Mouse (Mus musculus) retina, postnatal 1 day (tissue): ENCODE results near the gene Stat6.
"Not testable (repeated sequence)": the region's sequence is repeated elsewhere in the genome, so short reads cannot be mapped to it uniquely, and the experiment has no call there.

ENCODE experiments used
- DNase-seq: peaks from one replicate; pipeline ENCODE4 v3.0.0-alpha.2; 2012

Gene Stat6

GRCm38 (mm10) chr10:127652906-127653638 lies 10.3 kb downstream of the Stat6 start:
- DNase-seq = peak; percentile 36

- DNase-seq = no peak
These were observed 12.3 kb downstream of the Stat6 start for GRCm38 (mm10) chr10:127654970-127655579.

GRCm38 (mm10) chr10:127657617-127658016 lies 14.8 kb downstream of the Stat6 start:
- DNase-seq = not testable (repeated sequence)

- DNase-seq = no peak
These were observed 15.3 kb downstream of the Stat6 start for GRCm38 (mm10) chr10:127658076-127658475.

- no peak for DNase-seq
These were observed 16.8 kb downstream of the Stat6 start for GRCm38 (mm10) chr10:127659551-127659950.

- DNase-seq = no peak
These were observed 18.6 kb downstream of the Stat6 start for GRCm38 (mm10) chr10:127661291-127661914.

GRCm38 (mm10) chr10:127661915-127662663 lies 19.3 kb downstream of the Stat6 start:
- DNase-seq = no peak

- DNase-seq = peak; percentile 70
These were observed 20.0 kb downstream of the Stat6 start for GRCm38 (mm10) chr10:127662666-127663253.

- no peak for DNase-seq
These were observed 20.8 kb downstream of the Stat6 start for GRCm38 (mm10) chr10:127663590-127663989.

GRCm38 (mm10) chr10:127664166-127664565 lies 21.4 kb downstream of the Stat6 start:
- DNase-seq = no peak

GRCm38 (mm10) chr10:127664891-127665290 lies 22.1 kb downstream of the Stat6 start:
- no peak for DNase-seq

- DNase-seq = peak; percentile 47
These were observed 22.8 kb downstream of the Stat6 start for GRCm38 (mm10) chr10:127665366-127666181.

GRCm38 (mm10) chr10:127666501-127667268 lies 23.9 kb downstream of the Stat6 start, which contains the start of gene Nemp1:
Gene Nemp1, plus strand, starts transcription at chr10:127666901.
- DNase-seq = peak; percentile 86

- DNase-seq = peak; percentile 86
These were observed 24.7 kb downstream of the Stat6 start for GRCm38 (mm10) chr10:127667269-127668092.

GRCm38 (mm10) chr10:127668093-127669050 lies 25.6 kb downstream of the Stat6 start, which contains the start of gene Nab2:
Gene Nab2, minus strand, starts transcription at chr10:127668568.
- DNase-seq = peak; percentile 80

GRCm38 (mm10) chr10:127669170-127669569 lies 26.4 kb downstream of the Stat6 start:
- DNase-seq = no peak

- no peak for DNase-seq
These were observed 27.4 kb downstream of the Stat6 start for GRCm38 (mm10) chr10:127670185-127670584.

GRCm38 (mm10) chr10:127671276-127671675 lies 28.5 kb downstream of the Stat6 start:
- peak; percentile 38 for DNase-seq
